ENCODE assay signal across 9 mouse cellular contexts in the genomic region with DNA sequence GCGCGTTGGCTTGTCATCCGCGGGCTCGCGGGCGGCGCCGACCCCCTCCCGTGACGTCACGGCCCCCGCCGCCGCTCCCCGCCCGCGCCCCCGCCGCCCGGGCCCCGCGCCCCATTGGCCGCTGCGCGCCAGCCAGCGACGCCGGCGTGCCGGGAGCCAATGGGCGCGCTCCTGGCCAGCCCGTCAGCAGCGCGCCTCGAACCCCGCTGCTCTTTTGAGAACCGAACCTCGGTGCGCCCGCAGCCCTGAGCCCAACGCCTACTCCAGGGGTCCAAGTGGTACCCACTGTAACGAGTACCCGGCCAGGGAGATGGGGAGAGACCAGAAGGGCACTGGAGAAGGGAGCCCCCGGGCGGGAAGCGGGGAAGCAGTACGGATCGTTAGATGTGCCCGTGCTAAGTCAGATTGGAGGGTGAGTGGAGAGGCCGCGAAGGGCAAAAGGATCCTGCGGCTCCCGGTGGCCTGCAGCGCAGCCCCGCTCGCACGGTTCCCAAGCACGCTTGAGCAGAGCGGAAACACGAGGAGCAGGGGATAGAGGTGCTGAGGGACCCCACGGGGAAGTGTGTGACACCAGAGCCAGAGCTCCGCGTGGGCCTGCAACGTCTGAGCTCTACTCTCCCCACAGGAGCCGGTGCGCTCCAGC. TPM values are rescaled to one million over a fixed set of nuclear protein-coding genes. Genes with fewer than 3 reads are reported as not detected.
A peak's percentile ranks its signal among the peaks of the same experiment; 100 is the strongest.
DNase-seq lines count a peak whose midpoint lies in the region; ATAC-seq and TF ChIP-seq lines count a peak whose summit lies in the region.
"Had no signal": no experiment of that assay in that cellular context is flagged by ENCODE, and none has a peak within 500 bp of the region (broad histone marks: within the 10 kb centered on the region; RNA-seq: fewer than 3 reads in every experiment).

No protein-coding gene starts in this region.

- H3K4me2 ChIP-seq in neural tube, embryonic 11.5 days (ENCODE audit: low read depth): peak overlapping the region; percentile 94

- H3K4me3 ChIP-seq in ES-Bruce4 (ENCODE audit: low read depth, low read length): peak overlapping the region; percentile 80
- H3K4me3 ChIP-seq in embryonic facial prominence, embryonic 10.5 days: peak overlapping the region; percentile 62
- peak overlapping the region; percentile 44 for H3K4me3 ChIP-seq in neural tube, embryonic 11.5 days (ENCODE audit: low read depth, low read length)
- H3K4me3 ChIP-seq: erythroblast, embryonic 14.5 days had no signal

- H3K4me1 ChIP-seq in ES-Bruce4 (ENCODE audit: control insufficient read depth, insufficient read depth, low read length): no peaks in the 10 kb centered on the region
- H3K4me1 ChIP-seq in embryonic facial prominence, embryonic 10.5 days: peaks cover 22% of the 10 kb centered on the region
- no peaks in the 10 kb centered on the region; the same call in 1 of the 2 replicates for H3K4me1 ChIP-seq in neural tube, embryonic 11.5 days (ENCODE audit: control insufficient read depth, insufficient read depth, low read length)

- intact Hi-C loops in left cerebral cortex, postnatal 14 days (cut with DNase I): loop anchor here (5.0 kb wide), 1 partner anchor 1264 kb away; no protein-coding TSS in a partner anchor

- peaks cover 43% of the 10 kb centered on the region for H3K27me3 ChIP-seq in ES-Bruce4 (ENCODE audit: control insufficient read depth, insufficient read depth, low read length, poor library complexity, severe bottlenecking)
- H3K27me3 ChIP-seq in embryonic facial prominence, embryonic 10.5 days (replicated peaks; ENCODE audit: low read depth, poor library complexity, severe bottlenecking): peaks cover 100% of the 10 kb centered on the region
- H3K27me3 ChIP-seq in neural tube, embryonic 11.5 days (ENCODE audit: control insufficient read depth, insufficient read depth, low read length): peaks cover 94% of the 10 kb centered on the region

- no peak for TF ChIP-seq POLR2A in ES-Bruce4 (IDR thresholded peaks at IDR 0.05; ENCODE audit: insufficient read depth, low read length)

- H3K9ac ChIP-seq in ES-Bruce4 (ENCODE audit: low read depth, poor library complexity, severe bottlenecking): peak overlapping the region; percentile 79
- H3K9ac ChIP-seq in neural tube, embryonic 11.5 days (ENCODE audit: low read length): peak overlapping the region; percentile 16; the same call in 1 of the 2 replicates

- no peaks in the 10 kb centered on the region for H3K9me3 ChIP-seq in ES-Bruce4 (replicated peaks; ENCODE audit: control insufficient read depth, insufficient read depth, low read length, poor library complexity, severe bottlenecking)
- H3K9me3 ChIP-seq in embryonic facial prominence, embryonic 10.5 days: no peaks in the 10 kb centered on the region
- H3K9me3 ChIP-seq in neural tube, embryonic 11.5 days (ENCODE audit: control insufficient read depth, low read length): no peaks in the 10 kb centered on the region

- H3K36me3 ChIP-seq in ES-Bruce4 (ENCODE audit: control insufficient read depth, insufficient read depth, low read length, poor library complexity, severe bottlenecking): no peaks in the 10 kb centered on the region
- no peaks in the 10 kb centered on the region for H3K36me3 ChIP-seq in embryonic facial prominence, embryonic 10.5 days (replicated peaks)
- no peaks in the 10 kb centered on the region for H3K36me3 ChIP-seq in neural tube, embryonic 11.5 days (ENCODE audit: control insufficient read depth, insufficient read depth, low read length)

- no peak overlapping the region for H3K27ac ChIP-seq in ES-Bruce4 (ENCODE audit: insufficient read depth, low read length)
- peak overlapping the region; percentile 51 for H3K27ac ChIP-seq in embryonic facial prominence, embryonic 10.5 days (replicated peaks)
- no peak overlapping the region for H3K27ac ChIP-seq in neural tube, embryonic 11.5 days (ENCODE audit: low read depth, low read length)

- WGBS in embryonic facial prominence, embryonic 10.5 days: under 1% methylated on average over 60 of the region's 68 CpGs
- under 1% methylated on average over 54 of the region's 68 CpGs for WGBS in neural tube, embryonic 11.5 days

- ATAC-seq in neural tube, embryonic 11.5 days (ENCODE audit: insufficient read depth, low FRiP score, low TSS enrichment): peak; percentile 85

- peak; percentile 47 for DNase-seq in adrenal gland, postnatal 25 days
- DNase-seq in adrenal gland, postnatal 4 days (ENCODE audit: low spot score in 2 of 2): no peak
- DNase-seq in embryonic facial prominence, embryonic 10.5 days (ENCODE audit: low spot score): peak; percentile 83
- DNase-seq in induced T-regulatory cell, adult 2 months (ENCODE audit: low read depth): peak; percentile 23
- DNase-seq in neural tube, embryonic 11.5 days (ENCODE audit: low spot score): peak; percentile 80
- DNase-seq in layer of hippocampus, postnatal 25 days (ENCODE audit: extremely low spot score in 1 of 2, low spot score in 1 of 2): no peak
- DNase-seq in left cerebral cortex, postnatal 14 days (ENCODE audit: low spot score in 2 of 2): no peak

- TF ChIP-seq CTCF in ES-Bruce4 (IDR thresholded peaks at IDR 0.05; ENCODE audit: low read depth, low read length): no peak

- TF ChIP-seq EP300 in ES-Bruce4 (IDR thresholded peaks at IDR 0.05; ENCODE audit: insufficient read depth, low read depth, low read length): no peak

RNA-seq across cellular contexts. Expression of gene Barhl2, which starts 0.6 kb away (rescaled TPM):
- total RNA-seq in adrenal gland, postnatal 25 days (2021): not detected in 2 replicates
- total RNA-seq in adrenal gland, postnatal 4 days (2021): not detected
- 0.34 TPM in 1 of 2 replicates, not detected in the other for polyA plus RNA-seq in ES-Bruce4 (2011; ENCODE audit: insufficient read depth, insufficient read length, low read depth, missing spikeins)
- polyA plus RNA-seq in embryonic facial prominence, embryonic 10.5 days (2016; fragmentation: Nextera tagmentation; extraction: Ambion mirVana): 0.13 and 0.14 TPM in 2 replicates
- 3.9 and 4.2 TPM in 2 replicates for polyA plus RNA-seq in neural tube, embryonic 11.5 days (2014; fragmentation: Nextera tagmentation; extraction: Ambion mirVana)
- total RNA-seq in layer of hippocampus, postnatal 25 days (2021): under 1 TPM; 0.12 to 0.26 TPM
- under 1 TPM; 0.35 to 0.93 TPM for total RNA-seq in left cerebral cortex, postnatal 14 days (2021)
- polyA plus RNA-seq: erythroblast, embryonic 14.5 days had no signal

Comparison
In these comparisons a context has a peak if more than half of its experiments do, and no peak if none do; other contexts are left out.
1. DNase-seq: peak in adrenal gland, postnatal 25 days (single experiment), embryonic facial prominence, embryonic 10.5 days (single experiment), induced T-regulatory cell, adult 2 months (single experiment) and neural tube, embryonic 11.5 days (single experiment); none in adrenal gland, postnatal 4 days (0 of 2), layer of hippocampus, postnatal 25 days (0 of 2) and left cerebral cortex, postnatal 14 days (0 of 2).
2. Peak in every context shown above with its lines, with median percentiles within 50 percentile points of each other: H3K4me3 ChIP-seq.